Mouse (Mus musculus): Measurements from ENCODE around the gene Scaf1. TPM values are rescaled to one million over a fixed set of nuclear protein-coding genes. Genes with fewer than 3 reads are reported as not detected.

Gene Scaf1
- total RNA-seq, 1 experiment, result 39.2 TPM

- H3K27ac ChIP-seq (ENCODE audit: insufficient read depth, low read depth, low read length, poor library complexity, severe bottlenecking), result no peak overlapping the region
- in situ Hi-C loops (cut with MboI; ENCODE audit: low sequenced_read_pairs in 2 of 2, unreplicated experiment in 2 of 2), result no loop called here
- no peaks in the 10 kb centered on the region for H3K9me3 ChIP-seq (ENCODE audit: control insufficient read depth, insufficient read depth, low read depth, low read length)
- TF ChIP-seq ZNF384 (IDR thresholded peaks at IDR 0.05; ENCODE audit: low read depth, low read length), result no peak
- no peak for DNase-seq (ENCODE audit: low read depth, low spot score)
- H3K9ac ChIP-seq (ENCODE audit: insufficient read depth, low read depth, low read length, poor library complexity, severe bottlenecking), result no peak overlapping the region
- no peak overlapping the region for H3K4me3 ChIP-seq (ENCODE audit: insufficient read depth in 1 of 2, low read depth in 1 of 2, low read length in 2 of 2, poor library complexity in 1 of 2, severe bottlenecking in 1 of 2)
- peaks cover 37% of the 10 kb centered on the region for H3K36me3 ChIP-seq (ENCODE audit: control insufficient read depth, insufficient read depth, low read length, poor library complexity, severe bottlenecking)
- peaks cover 2 to 5% of the 10 kb centered on the region in 2 experiments; a peak in 2 of 4 replicates for H3K4me1 ChIP-seq (ENCODE audit: control insufficient read depth in 2 of 2, insufficient read depth in 2 of 2, low read length in 2 of 2, poor library complexity in 1 of 2)
Measured at GRCm38 (mm10) chr7:44965975-44966374, 50.2 kb downstream of the Scaf1 start.

- no peak overlapping the region; the same call in 1 of the 2 replicates for H3K27ac ChIP-seq (ENCODE audit: insufficient read depth, low read depth, low read length, poor library complexity, severe bottlenecking)
- no peak overlapping the region for H3K9ac ChIP-seq (ENCODE audit: insufficient read depth, low read depth, low read length, poor library complexity, severe bottlenecking)
- H3K4me1 ChIP-seq (ENCODE audit: control insufficient read depth in 2 of 2, insufficient read depth in 2 of 2, low read length in 2 of 2, poor library complexity in 1 of 2), result peaks cover 2% of the 10 kb centered on the region in 2 experiments; a peak in 1 of 4 replicates
- TF ChIP-seq CHD2 (IDR thresholded peaks at IDR 0.05; ENCODE audit: low read depth, low read length) (no peak), HCFC1 (IDR thresholded peaks at IDR 0.05; ENCODE audit: borderline replicate concordance, insufficient read depth, low read length) (no peak), MAFK (IDR thresholded peaks at IDR 0.05; ENCODE audit: insufficient read depth, low read depth, low read length) (no peak), ZC3H11A (IDR thresholded peaks at IDR 0.05; ENCODE audit: borderline replicate concordance, low read depth, low read length) (no peak), ZNF384 (IDR thresholded peaks at IDR 0.05; ENCODE audit: low read depth, low read length) (no peak)
- no peaks in the 10 kb centered on the region for H3K9me3 ChIP-seq (ENCODE audit: control insufficient read depth, insufficient read depth, low read depth, low read length)
- H3K4me3 ChIP-seq (ENCODE audit: insufficient read depth in 1 of 2, low read depth in 1 of 2, low read length in 2 of 2, poor library complexity in 1 of 2, severe bottlenecking in 1 of 2), result no peak overlapping the region
- in situ Hi-C loops (cut with MboI; ENCODE audit: low sequenced_read_pairs in 2 of 2, unreplicated experiment in 2 of 2), result no loop called here
- no peak for DNase-seq (ENCODE audit: low read depth, low spot score)
- peaks cover 44% of the 10 kb centered on the region for H3K36me3 ChIP-seq (ENCODE audit: control insufficient read depth, insufficient read depth, low read length, poor library complexity, severe bottlenecking)
Measured at GRCm38 (mm10) chr7:44964990-44965389, 51.2 kb downstream of the Scaf1 start.

GRCm38 (mm10) chr7:44962831-44963230, 53.3 kb downstream of the Scaf1 start:
- peaks cover 0 to 2% of the 10 kb centered on the region in 2 experiments; a peak in 1 of 4 replicates for H3K4me1 ChIP-seq (ENCODE audit: control insufficient read depth in 2 of 2, insufficient read depth in 2 of 2, low read length in 2 of 2, poor library complexity in 1 of 2)
- in situ Hi-C loops (cut with MboI; ENCODE audit: low sequenced_read_pairs in 2 of 2, unreplicated experiment in 2 of 2), result no loop called here
- TF ChIP-seq MAFK (IDR thresholded peaks at IDR 0.05; ENCODE audit: insufficient read depth, low read depth, low read length) (no peak), CHD2 (IDR thresholded peaks at IDR 0.05; ENCODE audit: low read depth, low read length) (no peak), ZC3H11A (IDR thresholded peaks at IDR 0.05; ENCODE audit: borderline replicate concordance, low read depth, low read length) (no peak), ZNF384 (IDR thresholded peaks at IDR 0.05; ENCODE audit: low read depth, low read length) (no peak), HCFC1 (IDR thresholded peaks at IDR 0.05; ENCODE audit: borderline replicate concordance, insufficient read depth, low read length) (no peak)
- no peak overlapping the region for H3K4me3 ChIP-seq (ENCODE audit: insufficient read depth in 1 of 2, low read depth in 1 of 2, low read length in 2 of 2, poor library complexity in 1 of 2, severe bottlenecking in 1 of 2)
- peaks cover 53% of the 10 kb centered on the region for H3K36me3 ChIP-seq (ENCODE audit: control insufficient read depth, insufficient read depth, low read length, poor library complexity, severe bottlenecking)
- DNase-seq (ENCODE audit: low read depth, low spot score), result no peak
- H3K9ac ChIP-seq (ENCODE audit: insufficient read depth, low read depth, low read length, poor library complexity, severe bottlenecking), result no peak overlapping the region
- no peak overlapping the region for H3K27ac ChIP-seq (ENCODE audit: insufficient read depth, low read depth, low read length, poor library complexity, severe bottlenecking)
- no peaks in the 10 kb centered on the region for H3K9me3 ChIP-seq (ENCODE audit: control insufficient read depth, insufficient read depth, low read depth, low read length)

DNA sequence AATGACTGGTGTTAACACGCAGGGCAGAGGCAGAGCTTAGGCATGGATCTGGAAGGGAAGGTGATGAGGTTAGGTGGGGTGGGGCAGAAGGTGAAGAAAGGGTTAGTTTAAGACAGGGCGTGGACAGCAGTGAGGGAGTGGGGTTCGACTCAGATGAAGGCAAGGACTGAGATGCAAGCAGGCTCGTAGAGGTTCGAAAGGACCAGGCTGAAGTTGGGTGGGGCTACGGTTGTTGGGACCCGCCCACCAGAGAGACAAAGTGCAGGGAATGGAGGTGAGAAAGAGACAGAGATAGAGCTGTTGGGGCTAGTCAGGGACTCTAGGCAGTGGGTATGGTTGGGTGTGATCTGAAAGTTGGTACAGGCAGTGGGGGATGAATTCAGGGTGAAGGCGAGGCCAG, 53.8 kb downstream of the Scaf1 start:
- in situ Hi-C loops (cut with MboI; ENCODE audit: low sequenced_read_pairs in 2 of 2, unreplicated experiment in 2 of 2), result no loop called here
- peaks cover 53% of the 10 kb centered on the region for H3K36me3 ChIP-seq (ENCODE audit: control insufficient read depth, insufficient read depth, low read length, poor library complexity, severe bottlenecking)

DNA sequence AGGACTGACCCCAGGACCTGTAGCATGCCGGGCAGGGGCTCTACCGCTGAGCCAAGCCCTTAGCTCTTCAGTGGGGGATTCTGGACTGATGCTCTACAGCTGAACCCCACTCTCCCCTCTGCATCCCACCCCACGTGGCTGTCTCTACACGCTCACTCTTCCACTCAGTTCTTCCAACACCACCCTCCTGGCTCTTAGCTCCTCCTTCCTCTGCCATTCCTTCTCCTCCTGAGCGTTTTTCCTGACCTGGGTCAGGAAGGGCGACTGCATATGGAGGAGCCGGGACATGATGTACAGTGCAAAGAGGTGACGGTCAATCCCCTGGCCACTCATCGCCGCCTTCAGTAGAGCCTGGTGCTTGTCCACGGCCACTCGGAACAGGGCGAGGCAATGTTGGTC, 55.7 kb downstream of the Scaf1 start:
- Histone ChIP-seq H3K27ac (ENCODE audit: insufficient read depth, low read depth, low read length, poor library complexity, severe bottlenecking) (no peak overlapping the region), H3K4me1 (ENCODE audit: control insufficient read depth in 2 of 2, insufficient read depth in 2 of 2, low read length in 2 of 2, poor library complexity in 1 of 2) (peaks cover 2 to 3% of the 10 kb centered on the region in 2 experiments; a peak in 2 of 4 replicates), H3K4me3 (ENCODE audit: insufficient read depth in 1 of 2, low read depth in 1 of 2, low read length in 2 of 2, poor library complexity in 1 of 2, severe bottlenecking in 1 of 2) (no peak overlapping the region), H3K9me3 (ENCODE audit: control insufficient read depth, insufficient read depth, low read depth, low read length) (no peaks in the 10 kb centered on the region), H3K36me3 (ENCODE audit: control insufficient read depth, insufficient read depth, low read length, poor library complexity, severe bottlenecking) (peaks cover 46% of the 10 kb centered on the region), H3K9ac (ENCODE audit: insufficient read depth, low read depth, low read length, poor library complexity, severe bottlenecking) (no peak overlapping the region)
- TF ChIP-seq HCFC1 (IDR thresholded peaks at IDR 0.05; ENCODE audit: borderline replicate concordance, insufficient read depth, low read length) (no peak), CHD2 (IDR thresholded peaks at IDR 0.05; ENCODE audit: low read depth, low read length) (no peak), MAFK (IDR thresholded peaks at IDR 0.05; ENCODE audit: insufficient read depth, low read depth, low read length) (no peak), ZNF384 (IDR thresholded peaks at IDR 0.05; ENCODE audit: low read depth, low read length) (no peak), ZC3H11A (IDR thresholded peaks at IDR 0.05; ENCODE audit: borderline replicate concordance, low read depth, low read length) (no peak)
- in situ Hi-C loops (cut with MboI; ENCODE audit: low sequenced_read_pairs in 2 of 2, unreplicated experiment in 2 of 2), result no loop called here
- no peak for DNase-seq (ENCODE audit: low read depth, low spot score)

More for the DNA sequence above, 53.8 kb downstream of the Scaf1 start:
- Histone ChIP-seq H3K4me3 (ENCODE audit: insufficient read depth in 1 of 2, low read depth in 1 of 2, low read length in 2 of 2, poor library complexity in 1 of 2, severe bottlenecking in 1 of 2) (no peak overlapping the region), H3K4me1 (ENCODE audit: control insufficient read depth in 2 of 2, insufficient read depth in 2 of 2, low read length in 2 of 2, poor library complexity in 1 of 2) (peaks cover 2 to 3% of the 10 kb centered on the region in 2 experiments; a peak in 2 of 4 replicates), H3K9ac (ENCODE audit: insufficient read depth, low read depth, low read length, poor library complexity, severe bottlenecking) (no peak overlapping the region), H3K27ac (ENCODE audit: insufficient read depth, low read depth, low read length, poor library complexity, severe bottlenecking) (no peak overlapping the region), H3K9me3 (ENCODE audit: control insufficient read depth, insufficient read depth, low read depth, low read length) (no peaks in the 10 kb centered on the region)
- TF ChIP-seq ZNF384 (IDR thresholded peaks at IDR 0.05; ENCODE audit: low read depth, low read length) (no peak), CHD2 (IDR thresholded peaks at IDR 0.05; ENCODE audit: low read depth, low read length) (no peak), ZC3H11A (IDR thresholded peaks at IDR 0.05; ENCODE audit: borderline replicate concordance, low read depth, low read length) (no peak), MAFK (IDR thresholded peaks at IDR 0.05; ENCODE audit: insufficient read depth, low read depth, low read length) (no peak)
- no peak for DNase-seq (ENCODE audit: low read depth, low spot score)

All from ES-E14 (cell line).